Mouse (Mus musculus): ENCODE results near the gene Foxj2.

Foxj2 gene

DNA sequence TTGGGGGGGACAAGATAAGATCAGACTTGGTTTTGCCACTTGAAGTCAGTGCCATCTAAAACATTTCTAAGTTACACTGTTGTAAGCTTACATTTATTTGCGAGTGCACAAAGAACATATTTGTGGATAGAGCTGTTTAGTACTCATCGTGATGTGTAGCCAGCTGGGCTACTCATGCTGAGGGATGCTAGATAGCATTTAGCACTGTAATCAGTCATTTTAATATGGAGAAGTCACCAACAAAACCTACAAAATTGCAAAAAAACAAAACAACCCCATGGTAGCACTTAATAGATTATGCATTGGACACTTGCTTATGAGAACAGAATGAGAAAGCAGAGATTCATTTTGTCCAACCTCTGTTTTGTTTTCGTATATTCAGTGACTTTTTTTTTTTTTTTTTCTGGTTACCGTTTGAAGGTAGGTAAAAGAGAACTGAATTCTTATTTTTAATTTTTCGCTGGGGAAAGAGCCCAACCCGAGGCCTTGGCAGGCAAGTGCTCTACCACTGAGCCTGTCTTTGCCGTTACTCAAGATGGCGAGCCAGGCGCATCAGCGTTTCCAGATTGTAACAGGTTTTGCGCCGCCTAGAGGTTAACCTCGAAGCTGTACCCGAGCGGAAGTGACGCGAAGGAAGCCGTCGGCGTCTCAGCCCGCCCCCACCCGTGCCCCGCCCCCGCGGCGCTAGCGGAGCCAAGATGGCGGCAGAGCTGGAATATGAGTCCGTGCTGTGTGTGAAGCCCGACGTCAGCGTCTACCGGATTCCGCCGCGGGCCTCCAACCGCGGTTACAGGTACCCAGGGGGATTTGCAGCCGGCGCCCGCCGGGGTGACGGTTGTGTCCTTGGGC is 54.4 kb downstream of the Foxj2 start, which contains the start of gene Necap1:
Gene Necap1, plus strand, starts transcription at position 604 of the 849 bp plus-strand sequence.
- DNase-seq (ENCODE audit: low read depth), result peak; percentile 98

DNA sequence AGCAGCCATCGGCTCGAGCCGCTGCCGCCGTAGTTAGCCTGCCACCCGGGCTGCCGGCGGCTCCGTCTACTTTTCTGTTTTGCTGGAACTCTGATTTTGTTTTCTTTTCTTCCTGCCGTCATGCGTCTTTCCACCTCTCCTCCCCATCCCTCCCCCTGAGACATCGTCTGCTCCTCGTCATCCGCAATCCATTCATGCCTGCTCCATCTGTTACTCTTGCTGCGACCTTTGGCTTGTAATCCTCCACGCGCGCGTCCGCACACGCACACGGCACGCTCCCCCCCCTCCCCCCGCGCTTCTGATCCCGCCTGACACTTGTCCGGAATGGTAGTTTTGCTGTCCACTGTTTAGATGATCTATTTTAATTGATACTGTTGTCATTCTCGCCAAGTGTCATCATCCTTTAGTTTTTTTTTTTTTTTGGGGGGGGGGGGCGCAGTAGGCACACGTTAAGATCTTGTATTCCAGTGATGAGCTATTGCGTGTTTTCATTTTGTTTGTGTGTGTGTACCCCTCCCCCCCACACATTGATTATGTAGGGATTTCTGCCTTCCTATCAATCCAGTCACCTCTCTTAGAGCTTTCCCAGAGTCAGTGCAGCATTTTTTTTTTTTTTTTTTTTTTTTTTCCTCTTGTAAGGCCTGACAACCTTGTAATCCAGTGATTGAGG is 55.1 kb downstream of the Foxj2 start:
- no peak for DNase-seq (ENCODE audit: low read depth)

DNA sequence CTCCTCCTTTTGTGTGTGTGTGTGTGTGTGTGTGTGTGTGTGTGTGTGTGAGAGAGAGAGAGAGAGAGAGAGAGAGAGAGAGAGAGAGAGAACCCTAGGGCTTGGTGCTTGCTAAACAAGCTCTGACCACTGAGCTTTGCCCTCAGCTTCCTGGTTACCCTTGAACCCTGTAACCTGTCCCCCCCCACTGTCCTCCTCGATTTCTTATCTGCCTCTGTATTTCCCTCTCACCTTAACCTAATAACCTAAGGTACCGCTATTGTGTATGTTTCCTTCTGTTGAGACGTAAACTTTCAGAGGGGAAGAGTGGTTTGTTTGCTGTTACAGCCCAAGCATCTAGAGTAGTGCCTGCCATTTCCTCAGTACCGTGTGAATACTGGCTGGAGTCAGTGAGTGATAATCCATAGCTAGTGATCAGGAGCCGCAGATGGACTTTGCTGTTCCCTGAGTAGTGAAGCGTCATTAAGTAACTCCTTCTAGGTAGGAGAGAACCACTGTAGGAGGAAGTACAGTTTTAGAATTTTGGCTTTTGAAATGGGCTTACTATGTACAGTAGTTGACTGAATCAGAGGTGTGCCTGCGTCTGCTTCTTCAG is 59.5 kb downstream of the Foxj2 start:
- no peak for DNase-seq (ENCODE audit: low read depth)

DNA sequence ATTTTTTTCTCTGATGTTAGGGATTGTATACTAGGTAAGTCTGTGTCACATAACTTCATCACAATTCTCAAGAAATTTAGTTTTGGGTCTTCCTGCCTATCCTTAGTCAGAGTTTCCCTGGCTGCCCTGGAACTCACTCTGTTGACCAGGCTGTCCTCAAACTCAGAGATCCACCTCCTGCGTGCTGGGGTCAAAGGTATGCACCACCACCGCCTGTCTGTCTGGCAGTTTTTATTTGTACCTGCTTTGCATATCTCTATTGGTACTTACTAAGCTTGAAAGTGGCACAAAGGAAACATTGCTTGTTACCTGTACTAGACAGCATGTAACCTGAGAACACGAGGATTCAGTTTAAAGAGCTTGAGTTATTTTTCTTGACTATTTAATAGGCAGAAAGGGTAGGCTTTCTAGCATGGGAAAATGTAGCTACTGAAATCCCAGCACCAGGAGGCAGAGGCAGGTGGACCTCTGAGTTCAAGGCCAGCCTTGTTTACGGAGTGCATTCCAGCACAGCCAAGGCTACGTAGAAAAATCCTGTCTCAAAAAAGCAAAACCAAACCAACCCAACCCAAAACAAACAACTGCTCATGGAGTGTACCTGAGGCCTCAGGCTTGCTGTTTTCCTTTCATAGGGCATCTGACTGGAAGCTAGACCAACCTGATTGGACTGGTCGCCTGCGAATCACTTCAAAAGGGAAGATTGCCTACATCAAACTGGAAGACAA is 60.2 kb downstream of the Foxj2 start:
- DNase-seq (ENCODE audit: low read depth), result no peak

DNA sequence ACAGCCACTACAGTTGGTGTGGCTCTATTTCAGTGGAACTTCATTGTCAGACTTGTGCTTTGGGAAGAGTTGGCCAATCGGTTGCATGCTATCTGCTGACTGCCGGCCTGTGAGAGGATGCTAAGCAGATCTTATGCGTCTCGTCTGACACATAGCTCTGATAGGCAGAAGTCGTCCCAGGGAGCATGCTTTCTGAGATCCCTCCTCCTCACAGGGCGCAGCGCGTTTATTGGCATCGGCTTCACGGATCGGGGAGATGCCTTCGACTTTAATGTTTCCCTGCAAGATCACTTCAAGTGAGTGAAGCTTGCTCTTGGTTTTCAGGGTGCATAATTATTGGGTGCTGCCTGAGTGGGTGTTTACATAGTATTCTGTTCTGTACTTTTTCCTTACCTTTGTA is 61.6 kb downstream of the Foxj2 start:
- DNase-seq (ENCODE audit: low read depth), result no peak

DNA sequence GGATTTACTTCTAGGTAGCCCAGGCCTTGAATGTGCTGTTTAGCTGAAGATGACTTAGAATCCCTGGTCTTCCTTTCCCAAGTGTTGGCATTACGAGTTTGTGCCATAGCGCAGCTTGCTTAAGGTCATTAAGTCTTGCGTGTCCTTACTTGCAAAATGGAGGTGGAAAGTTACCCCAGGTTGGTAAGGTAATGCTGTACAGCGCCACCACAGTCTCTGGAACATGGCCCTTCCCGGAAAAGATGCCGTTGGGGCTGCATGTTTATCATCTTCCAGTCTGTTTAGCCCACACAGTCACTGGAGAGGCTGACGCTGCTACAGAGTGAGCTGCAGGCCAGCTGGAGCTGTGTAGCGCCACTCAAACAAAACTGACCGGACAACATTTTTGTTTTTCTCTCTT is 63.9 kb downstream of the Foxj2 start:
- no peak for DNase-seq (ENCODE audit: low read depth)

DNA sequence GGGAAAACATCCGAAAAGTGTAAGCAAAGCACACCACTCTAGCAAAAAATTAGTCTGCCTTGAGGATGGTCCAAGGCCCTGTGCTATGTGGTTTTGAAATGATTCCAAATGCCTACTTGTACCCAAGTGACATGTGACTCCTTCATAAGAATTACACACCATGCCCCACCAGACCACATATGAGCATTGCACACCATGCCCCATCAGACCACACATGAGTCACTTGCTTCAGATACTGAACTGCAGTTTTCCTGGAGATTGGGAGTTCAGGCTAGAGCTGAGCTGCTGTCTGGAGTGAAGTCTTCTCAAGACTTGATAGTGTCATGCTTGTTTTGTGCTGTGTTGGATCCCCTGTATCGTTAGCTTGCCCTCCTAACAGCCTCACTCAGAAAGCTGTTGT is 69.9 kb downstream of the Foxj2 start:
- DNase-seq (ENCODE audit: low read depth), result no peak

DNA sequence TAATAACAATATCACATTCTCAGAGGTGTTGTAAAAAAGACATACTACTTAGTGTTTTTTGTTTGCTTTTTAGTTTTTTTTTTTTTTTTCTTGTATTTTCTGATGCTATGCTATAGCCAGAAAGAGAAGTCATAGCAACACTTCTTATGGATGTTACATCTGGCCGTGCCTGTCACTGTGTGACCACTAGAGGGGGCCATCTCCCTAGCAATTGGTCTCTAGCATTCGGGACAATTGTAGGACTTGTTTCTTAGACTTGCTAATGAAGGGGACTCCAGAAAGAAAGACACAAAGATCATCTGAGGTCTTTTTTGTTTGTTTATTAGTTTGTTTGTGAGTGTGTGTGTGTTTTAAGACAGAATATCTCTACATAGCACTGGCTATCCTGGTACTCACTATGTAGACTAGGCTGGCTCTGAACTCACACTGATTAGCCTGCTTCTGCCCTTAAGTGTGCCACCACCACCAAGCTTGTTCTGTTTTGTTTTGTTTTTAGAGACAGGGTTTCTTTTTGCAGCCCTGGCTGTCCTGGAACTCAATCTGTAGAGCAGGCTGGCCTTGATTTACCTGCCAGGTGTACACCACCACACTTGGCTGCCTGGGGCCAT is 72.8 kb downstream of the Foxj2 start:
- peak; percentile 65 for DNase-seq (ENCODE audit: low read depth)

All from naive thymus-derived CD4-positive, alpha-beta T cell, adult 2 months (primary cell).